ENCODE assay signal across 1 mouse cellular context in the genomic region with DNA sequence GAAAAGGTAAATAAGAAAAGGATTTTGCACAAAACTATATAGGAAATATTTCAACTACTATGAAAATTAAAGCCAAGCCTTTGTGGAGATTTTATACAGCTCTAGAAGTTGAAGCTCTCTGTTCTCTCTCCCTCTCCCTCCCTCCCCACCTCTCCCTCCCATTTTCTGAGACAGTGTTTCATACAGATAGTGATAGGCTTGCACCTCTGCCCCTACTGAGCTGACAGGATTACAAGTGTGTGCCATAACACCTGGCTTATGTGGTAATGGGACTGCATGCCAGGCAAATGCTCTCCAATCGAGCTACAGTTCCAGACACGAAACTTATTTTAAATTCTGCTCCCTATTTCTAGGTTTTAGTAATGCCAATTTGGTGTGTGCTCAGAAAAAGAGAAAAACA.
A peak's percentile ranks its signal among the peaks of the same experiment; 100 is the strongest.
TF ChIP-seq lines count a peak whose summit lies in the region.

No protein-coding gene starts in this region.

TF ChIP-seq in MEL, 35 proteins besides CTCF, POLR2A, EP300 and RAD21 (continued from another document):
- no peak for TF ChIP-seq ZNF384 (IDR thresholded peaks at IDR 0.05; ENCODE audit: low read depth, low read length)
- TF ChIP-seq HCFC1 (IDR thresholded peaks at IDR 0.05; ENCODE audit: low read depth, low read length), result no peak
- no peak for TF ChIP-seq USF1 (IDR thresholded peaks at IDR 0.05; ENCODE audit: low read depth, low read length)
- TF ChIP-seq ETS1 (IDR thresholded peaks at IDR 0.05; ENCODE audit: low read depth, low read length), result peak; percentile 77
- TF ChIP-seq MAFK (IDR thresholded peaks at IDR 0.05; ENCODE audit: borderline replicate concordance, low read depth, low read length), result no peak
- 0 out of 2 replicates have a peak, but pooled peaks have one; percentile 47 for TF ChIP-seq RCOR1 (IDR thresholded peaks at IDR 0.05; ENCODE audit: low read depth, low read length)
- TF ChIP-seq ZMIZ1 (IDR thresholded peaks at IDR 0.05; ENCODE audit: low read depth, low read length), result no peak
- no peak for TF ChIP-seq CHD2 (IDR thresholded peaks at IDR 0.05; ENCODE audit: low read length)
- TF ChIP-seq TBP (IDR thresholded peaks at IDR 0.05; ENCODE audit: low read depth, low read length), result no peak
- TF ChIP-seq MXI1 (IDR thresholded peaks at IDR 0.05; ENCODE audit: low read depth, low read length), result peak; percentile 34; the same call in 1 of the 2 replicates
- TF ChIP-seq BHLHE40 (IDR thresholded peaks at IDR 0.05; ENCODE audit: borderline replicate concordance, low read depth, low read length), result peak; percentile 36; the same call in 1 of the 2 replicates
- no peak for TF ChIP-seq NELFE (IDR thresholded peaks at IDR 0.05; ENCODE audit: low read depth, low read length)
- no peak for TF ChIP-seq SIN3A (IDR thresholded peaks at IDR 0.05; ENCODE audit: low read length)
- TF ChIP-seq CHD1 (IDR thresholded peaks at IDR 0.05; ENCODE audit: low read depth, low read length), result no peak
- no peak for TF ChIP-seq UBTF (IDR thresholded peaks at IDR 0.05; ENCODE audit: borderline replicate concordance, insufficient read depth, low read depth, low read length)
- TF ChIP-seq GABPA (IDR thresholded peaks at IDR 0.05; ENCODE audit: low read depth, low read length), result no peak
- no peak for TF ChIP-seq SMC3 (IDR thresholded peaks at IDR 0.05; ENCODE audit: low read depth, low read length)
- TF ChIP-seq KAT2A (conservative IDR thresholded peaks at IDR 0.05; ENCODE audit: low read depth, low read length), result no peak
- TF ChIP-seq E2F4 (IDR thresholded peaks at IDR 0.05; ENCODE audit: borderline replicate concordance, low read depth, low read length), result no peak
- TF ChIP-seq POLR2AphosphoS2 (IDR thresholded peaks at IDR 0.05; ENCODE audit: low read length), result no peak
- TF ChIP-seq USF2 (IDR thresholded peaks at IDR 0.05; ENCODE audit: borderline replicate concordance in 1 of 2, insufficient read depth in 1 of 2, low read depth in 1 of 2, low read length in 2 of 2), result no peak
- no peak for TF ChIP-seq MYC (IDR thresholded peaks at IDR 0.05; ENCODE audit: low read depth, low read length)
- TF ChIP-seq JUND (IDR thresholded peaks at IDR 0.05; ENCODE audit: low read depth, low read length), result no peak
- TF ChIP-seq MAX (IDR thresholded peaks at IDR 0.05; ENCODE audit: low read length), result no peak
- TF ChIP-seq POLR2AphosphoS5 (IDR thresholded peaks at IDR 0.05; ENCODE audit: borderline replicate concordance, low read depth, low read length), result no peak
